Mouse (Mus musculus): ENCODE measurements around the gene Pdgfb.

DNA sequence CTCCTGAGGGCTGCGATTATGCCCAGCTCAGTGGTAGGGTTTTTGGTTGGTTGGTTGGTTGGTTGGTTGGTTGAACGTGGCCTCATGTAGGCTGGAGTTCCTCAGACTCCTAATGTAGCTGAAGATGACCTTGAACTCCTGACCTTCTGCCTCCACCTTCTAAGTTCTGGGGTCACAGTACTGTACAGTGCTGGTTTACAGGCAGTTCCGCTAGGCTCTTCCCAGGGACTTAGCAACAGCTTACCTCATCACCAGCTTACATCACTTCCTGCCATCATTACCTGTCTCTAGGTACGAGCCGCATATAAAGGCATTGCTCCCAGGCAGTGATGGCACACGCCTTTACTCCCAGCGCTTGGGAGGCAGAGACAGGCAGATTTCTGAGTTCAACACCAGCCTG, 43.4 kb upstream of the Pdgfb start:
- TF ChIP-seq POLR2A (IDR thresholded peaks at IDR 0.05; ENCODE audit: low read depth, low read length) = no peak
- no peak for TF ChIP-seq CTCF (IDR thresholded peaks at IDR 0.05; ENCODE audit: extremely low read depth, insufficient read depth, insufficient read length, insufficient replicate concordance)

All from spleen, adult 2 months (tissue).